22 mouse cellular contexts compared by ENCODE assay signal in the genomic region with DNA sequence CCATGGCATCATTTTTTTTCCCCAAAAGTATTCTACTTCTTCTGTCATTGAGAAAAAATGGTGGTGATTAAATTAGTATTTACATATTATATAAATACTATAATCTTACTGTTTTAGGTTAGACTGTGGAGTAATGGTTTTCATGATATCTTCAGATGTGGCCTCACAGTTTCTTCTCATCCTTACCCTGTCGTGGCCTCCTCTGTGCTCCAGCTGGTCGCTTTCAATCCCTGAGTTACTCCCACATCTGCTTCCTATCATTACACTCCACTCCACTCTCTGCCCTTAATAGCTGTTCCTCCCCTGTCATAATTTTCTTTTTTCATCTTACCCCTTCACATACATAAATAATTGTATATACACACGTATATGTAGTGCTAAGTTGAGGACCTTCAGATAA. TPM values are rescaled to one million over a fixed set of nuclear protein-coding genes. Genes with fewer than 3 reads are reported as not detected.
"Had no signal": no experiment of that assay in that cellular context is flagged by ENCODE, and none has a peak within 500 bp of the region (broad histone marks: within the 10 kb centered on the region; RNA-seq: fewer than 3 reads in every experiment).

No protein-coding gene starts in this region.

- H3K4me3 ChIP-seq: neural tube, embryonic 15.5 days; stomach, embryonic 15.5 days had no signal

- H3K4me1 ChIP-seq: neural tube, embryonic 15.5 days; stomach, embryonic 15.5 days had no signal

- H3K27ac ChIP-seq: neural tube, embryonic 15.5 days; stomach, embryonic 15.5 days; stomach, postnatal 0 days had no signal

- DNase-seq: retina, postnatal 1 day; right cerebral cortex, adult 18-20 months; right cerebral cortex, postnatal 14 days; right cerebral cortex, postnatal 25 days; right cerebral cortex, postnatal 4 days; spleen, adult 18-20 months; thymus, adult 18-20 months; thymus, adult 2 months; thymus, postnatal 14 days; thymus, postnatal 25 days; thymus, postnatal 36 days; thymus, postnatal 4 days had no signal

- H3K9me3 ChIP-seq: neural tube, embryonic 15.5 days; stomach, embryonic 15.5 days had no signal

- H3K36me3 ChIP-seq: neural tube, embryonic 15.5 days; stomach, embryonic 15.5 days had no signal

- H3K27me3 ChIP-seq: neural tube, embryonic 15.5 days; stomach, embryonic 15.5 days had no signal

- H3K4me2 ChIP-seq: neural tube, embryonic 15.5 days; stomach, embryonic 15.5 days had no signal

- H3K9ac ChIP-seq: neural tube, embryonic 15.5 days; stomach, embryonic 15.5 days had no signal

RNA-seq across cellular contexts. Expression of a gene that starts 22.2 kb away (rescaled TPM):
- polyA plus RNA-seq: small intestine, adult 2 months; spleen, adult 2 months had no signal

RNA-seq across cellular contexts. Expression of a gene that starts 41.0 kb away (rescaled TPM):
- polyA plus RNA-seq: neural tube, embryonic 14.5 days; neural tube, embryonic 15.5 days; spleen, adult 2 months; stomach, embryonic 14.5 days; testis, adult 2 months; thymus, adult 2 months; thymus, postnatal 0 days; urinary bladder, adult 2 months had no signal
